Mouse (Mus musculus) large intestine, adult 2 months (tissue): ENCODE results near the gene B4galt1. TPM values are rescaled to one million over a fixed set of nuclear protein-coding genes. Genes with fewer than 3 reads are reported as not detected.
"Not testable (repeated sequence)": the region's sequence is repeated elsewhere in the genome, so short reads cannot be mapped to it uniquely, and the experiment has no call there.

Experiments
- DNase-seq: peaks from one replicate; pipeline ENCODE4 v3.0.0-alpha.2; 2012; ENCODE audit warnings: low read depth, low spot score
- WGBS: fragments of 180-500 bp; shearing (Covaris S2); methylation state at CpG from one replicate; pipeline ENCODE4 v1.1.7; 2018; 5-methylcytosine and 5-hydroxymethylcytosine counted together
- polyA plus RNA-seq: library from polyadenylated mRNA; depleted of rRNA; stranded (reverse); fragments of >200 nt; gene quantifications from 2 replicates; pipeline ENCODE4 v1.2.3, GENCODE M21; 2012

B4galt1 gene
- polyA plus RNA-seq, 1 experiment = 71.0 TPM

GRCm38 (mm10) chr4:40824505-40824904 is 29.3 kb downstream of the B4galt1 start:
- 88% methylated on average over 7 of the region's 7 CpGs for WGBS
- DNase-seq = no peak

GRCm38 (mm10) chr4:40823664-40824063 is 30.1 kb downstream of the B4galt1 start:
- 85% methylated on average over 8 of the region's 8 CpGs for WGBS
- DNase-seq = no peak

GRCm38 (mm10) chr4:40823151-40823550 is 30.7 kb downstream of the B4galt1 start:
- 83% methylated on average over 14 of the region's 14 CpGs for WGBS
- DNase-seq = no peak

- DNase-seq = no peak
- WGBS = 75% methylated on average over 8 of the region's 8 CpGs
Observed at GRCm38 (mm10) chr4:40821303-40822023, 32.3 kb downstream of the B4galt1 start.

GRCm38 (mm10) chr4:40820903-40821302 is 32.9 kb downstream of the B4galt1 start:
- DNase-seq = no peak
- 68% methylated on average over 1 of the region's 1 CpGs for WGBS

- WGBS = 83% methylated on average over 4 of the region's 4 CpGs
- no peak for DNase-seq
Observed at GRCm38 (mm10) chr4:40820024-40820423, 33.8 kb downstream of the B4galt1 start.

- DNase-seq = no peak
- 94% methylated on average over 6 of the region's 6 CpGs for WGBS
Observed at GRCm38 (mm10) chr4:40819151-40819550, 34.7 kb downstream of the B4galt1 start.

- WGBS = 64% methylated on average over 6 of the region's 6 CpGs
- DNase-seq = no peak
Observed at GRCm38 (mm10) chr4:40818421-40818820, 35.4 kb downstream of the B4galt1 start.

GRCm38 (mm10) chr4:40817936-40818335 is 35.9 kb downstream of the B4galt1 start:
- WGBS = 85% methylated on average over 12 of the region's 12 CpGs

GRCm38 (mm10) chr4:40815775-40816372 is 37.9 kb downstream of the B4galt1 start:
- WGBS = 74% methylated on average over 12 of the region's 12 CpGs
- DNase-seq = no peak

More at GRCm38 (mm10) chr4:40817936-40818335, 35.9 kb downstream of the B4galt1 start:
- DNase-seq = no peak

- DNase-seq = no peak
- 73% methylated on average over 3 of the region's 3 CpGs for WGBS
Observed at GRCm38 (mm10) chr4:40815120-40815519, 38.7 kb downstream of the B4galt1 start.

GRCm38 (mm10) chr4:40814359-40814758 is 39.4 kb downstream of the B4galt1 start:
- WGBS = 53% methylated on average over 6 of the region's 6 CpGs
- no peak for DNase-seq

- DNase-seq = no peak
- 93% methylated on average over 1 of the region's 1 CpGs for WGBS
Observed at GRCm38 (mm10) chr4:40812891-40813290, 40.9 kb downstream of the B4galt1 start.

- WGBS = 87% methylated on average over 5 of the region's 5 CpGs
Observed at GRCm38 (mm10) chr4:40810481-40810880, 43.3 kb downstream of the B4galt1 start.

GRCm38 (mm10) chr4:40807382-40807781 is 46.4 kb downstream of the B4galt1 start:
- 81% methylated on average over 4 of the region's 4 CpGs for WGBS
- DNase-seq = no peak

More at GRCm38 (mm10) chr4:40810481-40810880, 43.3 kb downstream of the B4galt1 start:
- DNase-seq = no peak

GRCm38 (mm10) chr4:40805401-40805800 is 48.4 kb downstream of the B4galt1 start:
- 91% methylated on average over 8 of the region's 8 CpGs for WGBS

GRCm38 (mm10) chr4:40802787-40803186 is 51.0 kb downstream of the B4galt1 start:
- no peak for DNase-seq
- 85% methylated on average over 3 of the region's 3 CpGs for WGBS

More at GRCm38 (mm10) chr4:40805401-40805800, 48.4 kb downstream of the B4galt1 start:
- DNase-seq = no peak

- WGBS = 63% methylated on average over 4 of the region's 4 CpGs
- DNase-seq = no peak
Observed at GRCm38 (mm10) chr4:40801908-40802307, 51.9 kb downstream of the B4galt1 start.

GRCm38 (mm10) chr4:40800873-40801272 is 52.9 kb downstream of the B4galt1 start:
- no peak for DNase-seq
- 76% methylated on average over 3 of the region's 3 CpGs for WGBS

GRCm38 (mm10) chr4:40798833-40799555 is 54.8 kb downstream of the B4galt1 start:
- WGBS = 22% methylated on average over 2 of the region's 2 CpGs
- not testable (repeated sequence) for DNase-seq
